Mouse (Mus musculus): ENCODE measurements at regions not wholly inside any gene's neighbourhood (a gene's known extent, or its start where the extent isn't known, plus 50 kb on each side); places are given as distances from the start of the nearest gene placed in this dataset.

DNA sequence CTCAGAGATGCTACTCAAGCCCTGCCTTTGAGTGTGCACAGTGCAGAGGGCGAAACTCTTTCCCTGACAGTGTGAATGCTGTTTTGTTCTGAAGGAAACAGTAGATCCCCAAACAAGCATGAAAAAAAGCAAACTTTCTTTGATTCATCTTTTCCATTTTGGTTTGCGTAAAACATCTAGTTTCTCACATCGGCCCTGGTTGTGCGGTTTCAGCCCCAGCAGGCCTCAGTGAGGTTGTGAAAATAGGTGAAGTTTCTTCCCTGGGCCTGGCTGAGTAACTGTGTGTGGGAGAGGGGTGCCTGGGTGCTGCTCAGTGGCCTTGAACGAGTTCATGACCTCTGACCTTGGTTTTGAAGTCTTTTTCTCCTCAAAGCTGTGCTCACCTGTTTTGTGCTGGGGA, 216.5 kb upstream of the Cxcr4 start:
- TF ChIP-seq MYOG (IDR thresholded peaks at IDR 0.05; ENCODE audit: control insufficient read depth in 1 of 3, insufficient read depth in 1 of 3, insufficient read length in 2 of 3, low read depth in 2 of 3) (no peak), POLR2A (IDR thresholded peaks at IDR 0.05; ENCODE audit: insufficient read length, low read depth) (no peak)

Measured in myocyte (in vitro differentiated cells).